Mouse (Mus musculus) adrenal gland, postnatal 36 days (tissue): ENCODE data around the gene Ints14. TPM values are rescaled to one million over a fixed set of nuclear protein-coding genes. Genes with fewer than 3 reads are reported as not detected.
"Not testable (repeated sequence)": the region's sequence is repeated elsewhere in the genome, so short reads cannot be mapped to it uniquely, and the experiment has no call there.

Experiments
- DNase-seq, 2 experiments: peaks; one replicate each; pipeline ENCODE4 v3.0.0; 2021; ENCODE audit warnings: mixed read lengths in 1 of 2
- total RNA-seq, 2 experiments: library from RNA; stranded (reverse); gene quantifications; 2 replicates each; pipeline ENCODE4 v1.2.3; 2021

Gene Ints14
- total RNA-seq, 2 experiments from 2014 or later = 24.9 to 30.3 TPM

GRCm38 (mm10) chr9:64952055-64952454 lies 8.7 kb upstream of the Ints14 start:
- no peak for DNase-seq

- DNase-seq = no peak
Measured at GRCm38 (mm10) chr9:64953190-64953589, 7.5 kb upstream of the Ints14 start.

GRCm38 (mm10) chr9:64956337-64956736 lies 4.4 kb upstream of the Ints14 start:
- peak; percentile 38 to 57 for DNase-seq

- DNase-seq = no peak
Measured at GRCm38 (mm10) chr9:64957276-64957675, 3.4 kb upstream of the Ints14 start.

GRCm38 (mm10) chr9:64960978-64961320 lies 244 bp downstream of the Ints14 start:
- DNase-seq = no peak

GRCm38 (mm10) chr9:64980548-64980947 lies 19.8 kb downstream of the Ints14 start:
- DNase-seq = no peak

GRCm38 (mm10) chr9:64981904-64982303 lies 21.2 kb downstream of the Ints14 start:
- no peak for DNase-seq

- DNase-seq = no peak
Measured at GRCm38 (mm10) chr9:64985037-64985794, 24.5 kb downstream of the Ints14 start.

GRCm38 (mm10) chr9:64985807-64986206 lies 25.1 kb downstream of the Ints14 start:
- DNase-seq = no peak

- DNase-seq = no peak
Measured at GRCm38 (mm10) chr9:64987651-64988050, 26.9 kb downstream of the Ints14 start.

- no peak for DNase-seq
Measured at GRCm38 (mm10) chr9:64988443-64988842, 27.7 kb downstream of the Ints14 start.

GRCm38 (mm10) chr9:64990291-64990690 lies 29.6 kb downstream of the Ints14 start:
- DNase-seq = no peak

GRCm38 (mm10) chr9:64995464-64995863 lies 34.8 kb downstream of the Ints14 start:
- DNase-seq = not testable (repeated sequence)

GRCm38 (mm10) chr9:65001481-65001880 lies 40.8 kb downstream of the Ints14 start:
- no peak for DNase-seq

GRCm38 (mm10) chr9:65005737-65006136 lies 45.0 kb downstream of the Ints14 start:
- no peak for DNase-seq

- peak; percentile 68 to 71 for DNase-seq
Measured at GRCm38 (mm10) chr9:65010632-65011031, 49.9 kb downstream of the Ints14 start.

GRCm38 (mm10) chr9:65011304-65011703 lies 50.6 kb downstream of the Ints14 start:
- DNase-seq = peak; percentile 81 to 86

GRCm38 (mm10) chr9:65015461-65016222 lies 54.9 kb downstream of the Ints14 start:
- no peak for DNase-seq

GRCm38 (mm10) chr9:65016241-65016977 lies 55.7 kb downstream of the Ints14 start:
- DNase-seq = peak; percentile 52 to 58

GRCm38 (mm10) chr9:65016978-65017827 lies 56.5 kb downstream of the Ints14 start:
- DNase-seq = peak in 1 of 2 experiments; percentile 17

GRCm38 (mm10) chr9:65017896-65018295 lies 57.2 kb downstream of the Ints14 start:
- DNase-seq = no peak
